Mouse (Mus musculus): Measurements from ENCODE around the gene Ccdc63. TPM values are rescaled to one million over a fixed set of nuclear protein-coding genes. Genes with fewer than 3 reads are reported as not detected.
A peak's percentile ranks its signal among the peaks of the same experiment; 100 is the strongest.

The Ccdc63 gene
- total and polyA plus RNA-seq, 3 experiments: 0.16 TPM; not detected in 2

DNA sequence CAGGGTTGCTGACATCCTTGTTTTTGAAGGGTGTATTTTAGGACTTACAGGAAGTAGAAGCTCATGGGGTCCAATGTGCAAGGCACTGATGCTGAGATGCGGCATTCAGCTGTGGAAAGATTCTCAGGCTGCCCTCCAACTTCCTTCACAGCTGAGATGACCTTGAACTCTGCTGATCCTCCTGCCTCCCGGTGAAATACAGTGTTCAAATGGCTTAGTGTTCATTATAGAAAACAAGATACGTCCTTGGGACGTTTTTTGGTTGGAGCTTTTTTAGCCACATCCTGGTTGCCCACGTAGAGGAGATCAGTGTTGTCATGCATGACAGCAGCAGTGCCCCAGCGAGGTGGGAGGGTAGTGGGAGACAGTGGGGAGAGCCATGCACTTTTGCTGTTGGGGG is 22.6 kb upstream of the Ccdc63 start:
- no peak for DNase-seq (ENCODE audit: low spot score)
- Histone ChIP-seq H3K36me3 (replicated peaks) (peaks cover 87% of the 10 kb centered on the region), H3K4me1 (ENCODE audit: insufficient read depth, low read depth, low read length) (peaks cover 78% of the 10 kb centered on the region), H3K9me3 (replicated peaks) (no peaks in the 10 kb centered on the region), H3K4me3 (ENCODE audit: low read depth, low read length) (no peak overlapping the region; the same call in 1 of the 2 replicates), H3K27me3 (ENCODE audit: insufficient read depth, low read length) (no peaks in the 10 kb centered on the region)
- no peak for TF ChIP-seq GATA1 (IDR thresholded peaks at IDR 0.05; ENCODE audit: borderline replicate concordance, low read length)
- TF ChIP-seq GATA2 (IDR thresholded peaks at IDR 0.05; ENCODE audit: borderline replicate concordance, low read depth, low read length): no peak
- no peak for TF ChIP-seq TAL1 (conservative IDR thresholded peaks at IDR 0.05; ENCODE audit: low read depth, low read length)
- TF ChIP-seq POLR2AphosphoS5 (IDR thresholded peaks at IDR 0.05; ENCODE audit: insufficient replicate concordance, low read depth, low read length): no peak
- TF ChIP-seq CTCF (IDR thresholded peaks at IDR 0.05; ENCODE audit: low read depth, low read length): no peak
- ATAC-seq (ENCODE audit: extremely low read depth, insufficient number of reproducible peaks, low FRiP score, poor library complexity, severe bottlenecking): no peak

DNA sequence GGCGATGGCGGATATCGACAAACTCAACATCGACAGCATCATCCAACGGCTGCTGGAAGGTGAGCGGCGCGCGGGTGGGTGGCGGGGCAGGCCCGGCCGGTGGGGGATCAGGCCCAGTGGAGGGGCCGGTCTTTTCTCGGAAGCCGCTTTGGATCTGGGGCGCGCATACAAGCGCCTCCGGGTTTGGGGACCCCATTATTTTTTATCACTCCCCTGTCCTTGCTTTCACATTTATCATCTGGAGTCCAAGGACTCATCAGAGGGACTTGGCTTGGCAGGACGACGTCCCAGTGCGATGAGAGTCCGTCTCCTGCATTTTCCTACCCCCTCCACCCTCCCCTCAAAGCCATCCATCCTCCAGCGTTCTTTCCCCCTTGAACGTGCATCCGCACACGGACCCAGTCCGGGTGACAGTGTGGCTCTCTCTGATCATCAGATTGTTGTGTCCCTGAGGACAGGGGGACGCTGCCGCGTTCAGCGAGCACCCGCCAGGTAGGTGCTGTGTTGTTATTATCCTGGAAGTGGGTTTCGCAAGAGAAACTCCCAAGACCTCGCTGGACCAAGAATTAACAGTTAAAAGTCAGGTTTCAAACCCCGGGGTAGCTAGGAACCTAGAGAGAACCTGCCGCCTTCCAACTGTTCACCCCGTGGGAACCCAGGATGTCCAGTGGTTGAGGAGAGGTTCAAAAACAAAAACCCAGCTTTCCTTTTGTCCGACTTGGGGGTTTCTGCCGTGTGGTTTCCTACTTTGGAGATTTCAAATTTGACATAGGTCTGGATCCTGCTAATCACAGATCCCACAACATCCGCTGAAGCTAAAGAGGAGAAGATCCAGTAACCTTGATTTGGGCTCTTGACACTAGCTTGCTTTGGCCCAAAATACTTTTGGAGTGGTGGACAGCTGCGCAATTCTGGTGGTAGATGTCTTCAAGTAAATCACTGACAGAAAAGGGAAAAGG is 18.2 kb upstream of the Ccdc63 start:
- peak; percentile 33 for DNase-seq (ENCODE audit: low spot score)
- Histone ChIP-seq H3K36me3 (replicated peaks) (peaks cover 44% of the 10 kb centered on the region), H3K9me3 (replicated peaks) (no peaks in the 10 kb centered on the region), H3K27me3 (ENCODE audit: insufficient read depth, low read length) (no peaks in the 10 kb centered on the region; the same call in 1 of the 2 replicates), H3K4me1 (ENCODE audit: insufficient read depth, low read depth, low read length) (peaks cover 57% of the 10 kb centered on the region), H3K4me3 (ENCODE audit: low read depth, low read length) (peak overlapping the region; percentile 81)
- ATAC-seq (ENCODE audit: extremely low read depth, insufficient number of reproducible peaks, low FRiP score, poor library complexity, severe bottlenecking): no peak
- no peak for TF ChIP-seq GATA1 (IDR thresholded peaks at IDR 0.05; ENCODE audit: borderline replicate concordance, low read length)
- no peak for TF ChIP-seq CTCF (IDR thresholded peaks at IDR 0.05; ENCODE audit: low read depth, low read length)
- TF ChIP-seq TAL1 (conservative IDR thresholded peaks at IDR 0.05; ENCODE audit: low read depth, low read length): no peak
- TF ChIP-seq POLR2AphosphoS5 (IDR thresholded peaks at IDR 0.05; ENCODE audit: insufficient replicate concordance, low read depth, low read length): no peak
- TF ChIP-seq GATA2 (IDR thresholded peaks at IDR 0.05; ENCODE audit: borderline replicate concordance, low read depth, low read length): no peak

DNA sequence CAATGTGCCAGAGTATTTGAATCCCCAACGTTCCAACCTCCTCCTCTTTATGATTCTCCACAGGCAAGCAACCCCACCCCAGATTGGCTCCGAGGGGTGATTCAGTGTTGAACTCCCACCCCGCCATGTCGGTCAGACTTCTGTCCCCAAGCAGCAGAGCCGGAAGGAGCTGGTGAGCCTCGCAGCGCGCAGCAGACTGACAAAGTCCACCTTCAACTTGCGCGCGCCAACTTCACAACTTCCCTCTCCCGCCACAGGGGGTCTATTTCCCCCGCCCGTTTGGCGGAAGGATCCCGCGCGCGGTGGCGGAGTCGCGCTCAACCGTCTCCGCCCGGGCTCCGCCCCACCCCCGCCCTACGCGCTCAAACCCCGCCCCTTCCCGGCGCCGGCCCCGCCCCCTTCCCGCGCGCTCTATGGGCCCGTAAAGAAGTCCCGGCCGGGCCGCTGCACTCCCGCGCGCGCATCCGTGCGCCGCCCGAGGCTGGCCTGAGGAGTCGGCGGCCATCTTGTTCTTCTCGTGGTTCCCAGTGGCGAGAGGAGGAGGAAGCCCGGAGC is 17.3 kb upstream of the Ccdc63 start, which contains the start of gene Ppp1cc:
Gene Ppp1cc, plus strand, starts transcription at position 452 of the 555 bp plus-strand sequence.
- TF ChIP-seq POLR2AphosphoS5 (IDR thresholded peaks at IDR 0.05; ENCODE audit: insufficient replicate concordance, low read depth, low read length) (no peak), CTCF (IDR thresholded peaks at IDR 0.05; ENCODE audit: low read depth, low read length) (no peak), GATA1 (IDR thresholded peaks at IDR 0.05; ENCODE audit: borderline replicate concordance, low read length) (no peak), GATA2 (IDR thresholded peaks at IDR 0.05; ENCODE audit: borderline replicate concordance, low read depth, low read length) (no peak), TAL1 (conservative IDR thresholded peaks at IDR 0.05; ENCODE audit: low read depth, low read length) (no peak)
- Histone ChIP-seq H3K9me3 (replicated peaks) (no peaks in the 10 kb centered on the region), H3K36me3 (replicated peaks) (peaks cover 35% of the 10 kb centered on the region), H3K4me3 (ENCODE audit: low read depth, low read length) (peak within 1 kb of the TSS; percentile 81), H3K27me3 (ENCODE audit: insufficient read depth, low read length) (peaks cover 4% of the 10 kb centered on the region; the same call in 1 of the 2 replicates), H3K4me1 (ENCODE audit: insufficient read depth, low read depth, low read length) (peaks cover 50% of the 10 kb centered on the region)
- peak; percentile 67 for ATAC-seq (ENCODE audit: extremely low read depth, insufficient number of reproducible peaks, low FRiP score, poor library complexity, severe bottlenecking)
- peak; percentile 92 for DNase-seq (ENCODE audit: low spot score)

DNA sequence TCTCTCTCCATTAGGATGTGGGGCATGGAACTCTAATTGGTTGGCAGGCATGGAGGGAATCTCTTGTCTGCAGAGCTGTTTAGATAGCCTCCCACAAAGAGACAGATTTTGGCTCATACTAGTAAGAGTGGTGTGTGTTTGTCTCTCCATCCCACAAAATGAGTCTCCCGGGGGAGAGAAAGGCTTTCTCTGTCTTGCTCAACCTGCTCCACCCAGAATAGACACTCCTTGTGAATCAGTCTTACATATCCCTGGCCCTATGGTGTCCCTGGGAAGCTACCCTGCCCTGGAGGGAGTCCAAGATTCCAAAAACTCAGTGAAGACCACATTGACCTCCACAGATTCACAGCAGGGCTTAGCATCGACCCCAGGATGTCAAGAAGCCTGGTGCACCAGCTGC is 15.9 kb upstream of the Ccdc63 start:
- TF ChIP-seq CTCF (IDR thresholded peaks at IDR 0.05; ENCODE audit: low read depth, low read length): no peak
- no peak for TF ChIP-seq POLR2AphosphoS5 (IDR thresholded peaks at IDR 0.05; ENCODE audit: insufficient replicate concordance, low read depth, low read length)
- Histone ChIP-seq H3K27me3 (ENCODE audit: insufficient read depth, low read length) (peaks cover 6% of the 10 kb centered on the region), H3K4me3 (ENCODE audit: low read depth, low read length) (no peak overlapping the region), H3K9me3 (replicated peaks) (no peaks in the 10 kb centered on the region), H3K36me3 (replicated peaks) (peaks cover 20% of the 10 kb centered on the region), H3K4me1 (ENCODE audit: insufficient read depth, low read depth, low read length) (peaks cover 35% of the 10 kb centered on the region)
- ATAC-seq (ENCODE audit: extremely low read depth, insufficient number of reproducible peaks, low FRiP score, poor library complexity, severe bottlenecking) (no peak), DNase-seq (ENCODE audit: low spot score) (no peak)

DNA sequence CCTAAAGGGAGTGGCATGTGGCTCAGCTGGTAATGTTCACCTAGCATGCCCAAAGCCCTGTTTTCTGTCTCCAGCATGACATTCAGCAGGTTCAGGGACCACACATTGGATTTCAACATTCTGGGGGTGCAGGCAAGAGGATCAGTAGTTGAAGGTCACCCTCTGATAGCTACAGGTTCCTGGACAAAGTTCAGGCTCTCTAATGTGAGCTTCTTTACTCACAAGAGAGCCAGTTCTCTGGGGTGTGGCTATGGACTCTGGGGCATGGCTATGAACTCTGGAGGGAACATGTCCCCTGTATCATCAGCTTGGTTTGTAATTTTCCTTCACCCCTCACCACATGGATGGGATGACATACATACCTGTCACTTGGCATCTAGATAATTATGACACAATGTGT is 15.0 kb upstream of the Ccdc63 start:
- no peaks in the 10 kb centered on the region for H3K9me3 ChIP-seq (replicated peaks)
- H3K4me3 ChIP-seq (ENCODE audit: low read depth, low read length): no peak overlapping the region
- no peak for TF ChIP-seq CTCF (IDR thresholded peaks at IDR 0.05; ENCODE audit: low read depth, low read length)
- ATAC-seq (ENCODE audit: extremely low read depth, insufficient number of reproducible peaks, low FRiP score, poor library complexity, severe bottlenecking) (no peak), DNase-seq (ENCODE audit: low spot score) (no peak)
- peaks cover 11% of the 10 kb centered on the region for H3K27me3 ChIP-seq (ENCODE audit: insufficient read depth, low read length)
- peaks cover 27% of the 10 kb centered on the region for H3K4me1 ChIP-seq (ENCODE audit: insufficient read depth, low read depth, low read length)
- H3K36me3 ChIP-seq (replicated peaks): peaks cover 12% of the 10 kb centered on the region

DNA sequence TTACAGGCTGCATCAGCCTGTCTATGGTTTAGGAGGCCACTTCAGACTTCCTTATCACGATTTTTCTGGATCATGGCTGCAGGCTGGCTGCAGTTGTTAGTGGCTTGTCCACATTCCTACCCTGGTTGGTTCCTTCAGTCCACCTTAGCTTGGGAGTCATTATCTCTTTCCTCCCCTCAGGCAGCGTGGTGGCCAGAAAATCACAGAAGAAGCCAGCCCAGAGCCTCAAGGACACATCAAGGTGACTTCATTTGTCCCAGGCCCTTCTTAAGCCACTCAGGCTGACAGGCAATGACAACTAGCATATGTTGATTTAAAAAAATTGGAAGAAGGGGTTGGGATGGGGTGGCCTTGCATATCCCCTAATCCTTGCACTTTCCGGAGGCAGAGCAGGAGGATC is 14.2 kb upstream of the Ccdc63 start:
- peaks cover 20% of the 10 kb centered on the region for H3K4me1 ChIP-seq (ENCODE audit: insufficient read depth, low read depth, low read length)
- H3K36me3 ChIP-seq (replicated peaks): peaks cover 4% of the 10 kb centered on the region
- TF ChIP-seq GATA2 (IDR thresholded peaks at IDR 0.05; ENCODE audit: borderline replicate concordance, low read depth, low read length) (no peak), CTCF (IDR thresholded peaks at IDR 0.05; ENCODE audit: low read depth, low read length) (no peak), POLR2AphosphoS5 (IDR thresholded peaks at IDR 0.05; ENCODE audit: insufficient replicate concordance, low read depth, low read length) (no peak)
- H3K4me3 ChIP-seq (ENCODE audit: low read depth, low read length): no peak overlapping the region
- ATAC-seq (ENCODE audit: extremely low read depth, insufficient number of reproducible peaks, low FRiP score, poor library complexity, severe bottlenecking) (no peak), DNase-seq (ENCODE audit: low spot score) (no peak)
- H3K27me3 ChIP-seq (ENCODE audit: insufficient read depth, low read length): peaks cover 15% of the 10 kb centered on the region
- H3K9me3 ChIP-seq (replicated peaks): no peaks in the 10 kb centered on the region
